Mouse (Mus musculus) thymus, postnatal 25 days (tissue): ENCODE data around the gene Pnliprp2.

Source experiments
- DNase-seq: peaks from one replicate; pipeline ENCODE4 v3.0.0; 2022

Pnliprp2 gene

GRCm38 (mm10) chr19:58805191-58805779, 45.8 kb downstream of the Pnliprp2 start:
- DNase-seq: no peak

GRCm38 (mm10) chr19:58806364-58806763, 46.8 kb downstream of the Pnliprp2 start:
- DNase-seq: peak; percentile 35

GRCm38 (mm10) chr19:58808864-58809263, 49.3 kb downstream of the Pnliprp2 start:
- DNase-seq: no peak

- DNase-seq: no peak
Measured at GRCm38 (mm10) chr19:58810536-58810935, 51.0 kb downstream of the Pnliprp2 start.

GRCm38 (mm10) chr19:58815179-58815922, 55.8 kb downstream of the Pnliprp2 start:
- no peak for DNase-seq

GRCm38 (mm10) chr19:58816453-58817041, 57.0 kb downstream of the Pnliprp2 start:
- DNase-seq: no peak

- no peak for DNase-seq
Measured at GRCm38 (mm10) chr19:58817398-58817797, 57.9 kb downstream of the Pnliprp2 start.

- peak; percentile 23 for DNase-seq
Measured at GRCm38 (mm10) chr19:58818571-58819415, 59.3 kb downstream of the Pnliprp2 start.

GRCm38 (mm10) chr19:58822454-58823200, 63.1 kb downstream of the Pnliprp2 start:
- no peak for DNase-seq

- DNase-seq: no peak
Measured at GRCm38 (mm10) chr19:58823301-58823700, 63.8 kb downstream of the Pnliprp2 start.

GRCm38 (mm10) chr19:58824316-58824715, 64.8 kb downstream of the Pnliprp2 start:
- DNase-seq: no peak
